Mouse (Mus musculus) spleen, embryonic (tissue): ENCODE measurements around the gene Tfcp2.

Experiments used
- CTCF ChIA-PET: fragments of 350-600 bp; sonication (Branson Sonifier 250); formaldehyde crosslinking; loops from one replicate; lab custom pipeline; 2022; lab: Charles Lee

Tfcp2 gene

GRCm38 (mm10) chr15:100551326-100552307 lies at the start of gene Tfcp2:
Gene Tfcp2 (minus strand): TSS chr15:100552008.
- CTCF ChIA-PET, result interaction anchor here (1.1 kb wide), 1 partner anchor 13 kb away, joined by 3 read pairs; no protein-coding TSS in a partner anchor

- CTCF ChIA-PET, result interaction anchor here (0.7 to 1.0 kb wide), 2 partner anchors 13 to 1214 kb away, joined by 3 to 19 read pairs; no protein-coding TSS in a partner anchor
Measured at GRCm38 (mm10) chr15:100600696-100601272, 49.0 kb upstream of the Tfcp2 start.

GRCm38 (mm10) chr15:100600047-100600695 lies 48.4 kb upstream of the Tfcp2 start:
- CTCF ChIA-PET, result interaction anchor here (1.0 kb wide), 1 partner anchor 14 kb away, joined by 3 read pairs; no protein-coding TSS in a partner anchor

GRCm38 (mm10) chr15:100599276-100600046 lies 47.7 kb upstream of the Tfcp2 start, which contains the start of gene Pou6f1:
Gene Pou6f1 (minus strand): TSS chr15:100599984.
- CTCF ChIA-PET, result interaction anchor here (1.0 kb wide), 1 partner anchor 14 kb away, joined by 3 read pairs; no protein-coding TSS in a partner anchor

- CTCF ChIA-PET, result no interaction called here
Measured at GRCm38 (mm10) chr15:100598883-100599275, 47.1 kb upstream of the Tfcp2 start.

GRCm38 (mm10) chr15:100598287-100598882 lies 46.6 kb upstream of the Tfcp2 start:
- CTCF ChIA-PET, result interaction anchor here (0.6 to 0.7 kb wide), 3 partner anchors 102 to 463 kb away, joined by 3 to 4 read pairs (median 4); no protein-coding TSS in a partner anchor

GRCm38 (mm10) chr15:100592817-100593216 lies 41.0 kb upstream of the Tfcp2 start:
- CTCF ChIA-PET, result no interaction called here

GRCm38 (mm10) chr15:100590436-100590835 lies 38.6 kb upstream of the Tfcp2 start:
- CTCF ChIA-PET, result no interaction called here

- CTCF ChIA-PET, result no interaction called here
Measured at GRCm38 (mm10) chr15:100588297-100588696, 36.5 kb upstream of the Tfcp2 start.

- CTCF ChIA-PET, result interaction anchor here (0.6 kb wide), 1 partner anchor 20 kb away, joined by 3 read pairs; no protein-coding TSS in a partner anchor
Measured at GRCm38 (mm10) chr15:100587166-100587565, 35.4 kb upstream of the Tfcp2 start.

- CTCF ChIA-PET, result no interaction called here
Measured at GRCm38 (mm10) chr15:100585931-100586330, 34.1 kb upstream of the Tfcp2 start.

GRCm38 (mm10) chr15:100580108-100580507 lies 28.3 kb upstream of the Tfcp2 start:
- CTCF ChIA-PET, result no interaction called here

GRCm38 (mm10) chr15:100577972-100578371 lies 26.2 kb upstream of the Tfcp2 start:
- CTCF ChIA-PET, result no interaction called here

- CTCF ChIA-PET, result interaction anchor here (0.7 kb wide), 1 partner anchor 36 kb away, joined by 4 read pairs; no protein-coding TSS in a partner anchor
Measured at GRCm38 (mm10) chr15:100576810-100577209, 25.0 kb upstream of the Tfcp2 start.

GRCm38 (mm10) chr15:100576392-100576791 lies 24.6 kb upstream of the Tfcp2 start:
- CTCF ChIA-PET, result interaction anchor here (0.7 kb wide), 1 partner anchor 36 kb away, joined by 4 read pairs; no protein-coding TSS in a partner anchor

GRCm38 (mm10) chr15:100575366-100575765 lies 23.6 kb upstream of the Tfcp2 start:
- CTCF ChIA-PET, result no interaction called here

- CTCF ChIA-PET, result no interaction called here
Measured at GRCm38 (mm10) chr15:100574378-100574777, 22.6 kb upstream of the Tfcp2 start.

GRCm38 (mm10) chr15:100573946-100574345 lies 22.1 kb upstream of the Tfcp2 start:
- CTCF ChIA-PET, result interaction anchor here (0.9 kb wide), 1 partner anchor 35 kb away, joined by 8 read pairs; no protein-coding TSS in a partner anchor

GRCm38 (mm10) chr15:100569239-100569638 lies 17.4 kb upstream of the Tfcp2 start:
- CTCF ChIA-PET, result no interaction called here

GRCm38 (mm10) chr15:100566531-100566930 lies 14.7 kb upstream of the Tfcp2 start:
- CTCF ChIA-PET, result no interaction called here
